Mouse (Mus musculus) liver, adult 2 months (tissue): ENCODE measurements around the gene Atp8b2. TPM values are rescaled to one million over a fixed set of nuclear protein-coding genes. Genes with fewer than 3 reads are reported as not detected.

ENCODE experiments used
- DNase-seq: peaks from one replicate; pipeline ENCODE4 v3.0.0-alpha.2; 2011; ENCODE audit warnings: low read depth, low spot score; ENCODE audit errors: extremely low read depth
- H3K27ac ChIP-seq: fragments of 200-500 bp; replicated peaks from 2 replicates; pipeline ENCODE4 v1.5.1; 2012; ENCODE audit warnings: low read depth, mild to moderate bottlenecking, control low read depth, inconsistent platforms, low read length; ENCODE audit not compliant: insufficient read depth
- H3K27me3 ChIP-seq: fragments of 200-500 bp; 2 replicates; pipeline ENCODE4 v1.6.1; 2012; ENCODE audit warnings: mild to moderate bottlenecking, moderate library complexity, low read length, inconsistent platforms; ENCODE audit not compliant: control insufficient read depth, insufficient read depth
- H3K36me3 ChIP-seq: fragments of 200-500 bp; 2 replicates; pipeline ENCODE4 v1.6.1; 2012; ENCODE audit warnings: low read length, inconsistent platforms; ENCODE audit not compliant: control insufficient read depth, insufficient read depth
- H3K4me1 ChIP-seq: fragments of 200-500 bp; 2 replicates; pipeline ENCODE4 v1.6.1; 2011; ENCODE audit warnings: low read length; ENCODE audit not compliant: control insufficient read depth, insufficient read depth
- H3K4me3 ChIP-seq: fragments of 200-500 bp; 2 replicates; pipeline ENCODE4 v1.5.1; 2011; ENCODE audit warnings: low read depth, mild to moderate bottlenecking, control low read depth, low read length, moderate library complexity; ENCODE audit not compliant: insufficient read depth
- H3K79me2 ChIP-seq: fragments of 200-500 bp; 2 replicates; pipeline ENCODE4 v1.6.1; 2012; ENCODE audit warnings: inconsistent platforms, mild to moderate bottlenecking, low read length, moderate library complexity; ENCODE audit not compliant: control insufficient read depth, insufficient read depth
- H3K9ac ChIP-seq: fragments of 200-500 bp; 2 replicates; pipeline ENCODE4 v1.6.1; 2012; ENCODE audit warnings: low read depth, mild to moderate bottlenecking, control low read depth, inconsistent platforms, low read length
- CTCF ChIP-seq: fragments of 200-500 bp; IDR thresholded peaks from 2 replicates; pipeline ENCODE4 v1.5.1; 2011; ENCODE audit warnings: low read depth, low read length, control low read depth
- POLR2A ChIP-seq: fragments of 200-500 bp; IDR thresholded peaks from 2 replicates; pipeline ENCODE4 v1.6.1; 2011; ENCODE audit warnings: low read length, control low read depth; ENCODE audit not compliant: insufficient read depth; ENCODE audit errors: extremely low read depth
- WGBS: fragments of 180-500 bp; shearing (Covaris S2); methylation state at CpG from one replicate; pipeline ENCODE4 v1.1.7; 2018; 5-methylcytosine and 5-hydroxymethylcytosine counted together
- polyA plus RNA-seq: library from polyadenylated mRNA; depleted of rRNA; stranded (reverse); fragments of >200 nt; gene quantifications from 2 replicates; pipeline ENCODE4 v1.2.3, GENCODE M21; 2012; rRNA removed
- total RNA-seq: library from RNA; depleted of rRNA; stranded (reverse); fragments of >200 nt; gene quantifications from 2 replicates; pipeline ENCODE4 v1.2.3, GENCODE M21; 2014; rRNA removed

Gene Atp8b2
- 2.3 and 2.6 TPM in 2 replicates for total RNA-seq
- polyA plus RNA-seq: 2.2 and 4.0 TPM in 2 replicates

DNA sequence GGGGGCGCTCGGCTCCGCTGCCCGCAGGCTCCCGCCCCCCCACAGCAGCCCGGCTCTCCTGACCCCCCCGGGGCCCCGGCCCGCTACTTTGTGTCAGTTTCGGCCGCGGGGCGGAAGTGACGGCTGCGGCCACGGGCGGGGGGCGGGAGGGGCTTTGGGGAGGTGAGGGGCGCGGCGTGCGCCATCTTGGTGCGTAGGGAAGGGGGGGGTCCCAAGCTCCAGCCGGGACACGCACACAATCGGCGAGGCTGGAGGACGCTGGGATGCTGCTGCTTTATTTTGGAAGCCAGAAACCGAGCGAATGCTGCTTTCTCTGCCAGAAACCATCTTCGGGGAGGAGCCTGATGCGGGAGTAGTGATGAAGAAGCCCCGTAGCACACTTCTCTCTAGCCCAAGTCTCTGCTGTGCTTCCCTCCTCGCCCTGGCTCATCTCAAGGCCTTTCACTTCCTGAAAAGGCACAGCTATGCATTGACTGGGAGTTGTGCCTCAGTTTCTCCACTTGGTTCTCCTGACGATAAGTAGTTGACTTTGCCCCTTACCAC is at the start of gene Atp8b2:
TSS of gene Atp8b2 (minus strand) at position 288 of the 543 bp plus-strand sequence.
- TF ChIP-seq POLR2A: no peak
- no peak for TF ChIP-seq CTCF
- DNase-seq: peak; percentile 4
- Histone ChIP-seq H3K27me3 (peaks cover 5% of the 10 kb centered on the region; the same call in 1 of the 2 replicates), H3K79me2 (no peaks in the 10 kb centered on the region), H3K9ac (peak within 1 kb of the TSS; percentile 65), H3K36me3 (no peaks in the 10 kb centered on the region), H3K4me1 (no peaks in the 10 kb centered on the region; the same call in 1 of the 2 replicates), H3K4me3 (peak within 1 kb of the TSS; percentile 79), H3K27ac (peak within 1 kb of the TSS; percentile 34)
- 3% methylated on average over 17 of the region's 35 CpGs for WGBS

DNA sequence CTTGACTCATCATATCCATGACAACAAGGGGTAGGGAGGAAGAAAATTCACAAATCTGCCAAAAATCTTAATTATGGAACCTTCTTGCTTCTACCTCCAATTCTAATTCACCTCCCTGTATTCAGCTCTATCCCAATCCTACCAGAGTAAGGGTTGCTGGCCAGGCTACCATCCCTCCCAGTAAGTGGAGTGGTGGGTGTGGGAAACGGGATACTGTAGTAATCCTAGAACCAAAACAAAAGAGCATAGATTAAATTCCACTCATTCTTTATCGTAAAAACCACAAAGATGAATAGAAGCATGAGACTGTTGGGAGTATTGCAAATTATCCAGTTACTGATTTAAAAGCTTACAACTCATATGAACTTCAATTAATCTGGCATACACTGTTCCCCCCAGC is 47.0 kb upstream of the Atp8b2 start:
- no peak overlapping the region for H3K4me3 ChIP-seq
- TF ChIP-seq CTCF (no peak), POLR2A (no peak)
- H3K9ac ChIP-seq: no peak overlapping the region
- 87% methylated on average over 2 of the region's 2 CpGs for WGBS
- H3K4me1 ChIP-seq: no peaks in the 10 kb centered on the region
- H3K27ac ChIP-seq: no peak overlapping the region
- no peaks in the 10 kb centered on the region for H3K79me2 ChIP-seq
- H3K27me3 ChIP-seq: no peaks in the 10 kb centered on the region
- peaks cover 86% of the 10 kb centered on the region for H3K36me3 ChIP-seq
- no peak for DNase-seq

DNA sequence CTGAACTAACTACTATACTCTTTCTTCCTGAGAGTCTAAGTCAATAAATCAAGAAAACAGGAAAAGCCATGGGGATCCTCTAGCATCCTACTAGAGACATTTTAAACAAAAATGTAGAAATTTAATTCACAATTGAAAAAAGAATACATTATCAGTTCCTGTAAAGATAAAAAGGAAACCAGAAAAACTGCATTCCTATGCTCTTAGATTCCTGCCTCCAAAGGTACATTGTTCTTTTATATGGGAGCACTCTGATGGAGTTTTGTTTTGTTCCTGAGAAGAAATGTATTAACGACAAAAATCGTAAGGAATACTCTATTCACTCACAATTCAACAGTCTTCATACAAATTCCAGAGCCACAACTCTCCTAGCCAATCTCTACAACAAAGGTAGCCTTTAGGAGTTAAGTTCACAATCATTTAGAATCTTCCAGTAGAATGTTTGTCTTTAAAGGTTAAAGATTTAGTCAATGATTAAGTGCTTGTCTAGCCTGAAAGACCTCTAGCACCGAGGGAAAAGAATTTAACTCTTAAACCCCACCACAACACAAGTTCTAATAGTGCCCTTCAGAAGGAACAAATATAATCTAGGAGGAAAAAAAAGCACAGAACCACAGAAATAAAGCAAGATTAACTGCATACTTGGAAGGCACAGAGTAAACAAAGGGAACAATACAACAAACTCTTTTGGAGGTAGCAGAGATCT is 40.9 kb upstream of the Atp8b2 start:
- peaks cover 56% of the 10 kb centered on the region for H3K36me3 ChIP-seq

DNA sequence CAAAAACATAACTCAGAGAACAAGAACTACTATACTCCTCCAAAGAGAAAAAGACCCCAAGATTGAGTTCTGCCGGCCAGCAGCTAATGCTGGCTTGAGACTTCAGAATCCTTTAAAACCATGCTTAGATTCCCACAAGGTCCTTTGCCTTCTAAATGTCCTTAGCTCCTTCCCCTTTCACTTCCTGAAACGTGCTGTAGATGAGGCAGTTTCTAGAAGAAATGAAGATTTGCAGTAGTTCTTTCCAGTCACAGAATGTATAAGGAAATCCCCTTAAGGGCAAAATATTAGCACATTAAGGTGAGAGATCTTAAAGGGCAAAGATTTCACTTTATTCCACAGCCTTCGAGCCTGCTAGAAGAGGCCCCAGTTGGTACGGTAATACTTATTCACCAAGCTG is 36.5 kb upstream of the Atp8b2 start:
- Histone ChIP-seq H3K27me3 (no peaks in the 10 kb centered on the region), H3K36me3 (peaks cover 29% of the 10 kb centered on the region), H3K4me1 (peaks cover 8% of the 10 kb centered on the region), H3K9ac (no peak overlapping the region), H3K27ac (peak overlapping the region; percentile 93; the same call in 1 of the 2 replicates), H3K4me3 (no peak overlapping the region), H3K79me2 (no peaks in the 10 kb centered on the region)
- TF ChIP-seq CTCF (no peak), POLR2A (no peak)
- peak; percentile 29 for DNase-seq
- 85% methylated on average over 4 of the region's 4 CpGs for WGBS

More for the DNA sequence above, 40.9 kb upstream of the Atp8b2 start:
- Histone ChIP-seq H3K4me1 (peaks cover 7% of the 10 kb centered on the region), H3K79me2 (no peaks in the 10 kb centered on the region), H3K9ac (no peak overlapping the region), H3K4me3 (no peak overlapping the region), H3K27ac (no peak overlapping the region), H3K27me3 (no peaks in the 10 kb centered on the region)
- WGBS: 11% methylated on average over 3 of the region's 3 CpGs
- no peak for TF ChIP-seq POLR2A
- TF ChIP-seq CTCF: no peak
- DNase-seq: peak; percentile 46

DNA sequence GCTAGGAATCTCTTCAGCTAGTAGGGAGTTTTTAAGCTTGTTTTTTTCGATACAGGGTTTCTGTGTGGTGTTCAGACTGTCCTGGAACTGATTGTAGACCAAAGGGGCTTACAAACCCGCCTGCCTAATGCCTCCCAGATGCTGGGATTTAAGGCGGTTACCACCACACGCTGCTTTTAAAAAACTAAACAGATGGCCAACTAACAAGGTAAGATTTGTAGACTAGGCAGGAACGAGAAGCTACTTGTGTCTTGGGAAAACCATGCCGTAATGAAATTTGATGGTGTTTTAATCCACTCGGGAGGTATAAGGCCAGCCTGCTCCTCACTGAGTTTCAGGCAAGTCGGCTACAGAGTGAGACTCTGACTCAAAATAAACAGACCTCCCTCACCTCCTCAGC is 35.8 kb upstream of the Atp8b2 start:
- no peaks in the 10 kb centered on the region for H3K27me3 ChIP-seq
- WGBS: 15% methylated on average over 8 of the region's 8 CpGs
- TF ChIP-seq POLR2A (no peak), CTCF (no peak)
- H3K4me1 ChIP-seq: peaks cover 6% of the 10 kb centered on the region
- peak overlapping the region; percentile 93 for H3K27ac ChIP-seq
- no peaks in the 10 kb centered on the region for H3K79me2 ChIP-seq
- H3K9ac ChIP-seq: peak overlapping the region; percentile 89
- H3K4me3 ChIP-seq: peak overlapping the region; percentile 74
- DNase-seq: no peak
- peaks cover 32% of the 10 kb centered on the region for H3K36me3 ChIP-seq

DNA sequence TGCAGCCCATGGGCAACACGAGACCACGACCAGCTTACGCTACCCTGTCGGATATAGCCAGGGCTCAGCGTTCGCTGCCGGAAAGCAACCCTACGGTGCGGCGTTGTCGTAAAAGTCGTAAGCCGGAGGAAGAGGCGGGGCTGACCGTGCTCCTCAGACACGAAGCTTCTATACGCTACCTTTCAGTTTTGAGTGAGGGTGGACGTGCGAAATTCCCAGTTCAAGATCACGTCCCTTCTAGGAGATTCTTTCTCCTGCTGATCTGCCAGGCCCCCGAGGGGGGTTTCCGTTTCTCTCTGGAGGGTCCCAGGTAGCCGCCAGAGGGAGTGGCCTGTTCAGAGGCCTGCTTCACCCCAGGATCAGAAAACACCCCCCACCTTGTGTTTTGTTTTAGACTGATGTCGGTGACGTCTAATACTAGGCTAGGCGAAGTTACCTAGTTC is 35.3 kb upstream of the Atp8b2 start, which contains the start of gene Hax1:
TSS of gene Hax1 (minus strand) at position 169 of the 443 bp plus-strand sequence.
- Histone ChIP-seq H3K4me1 (peaks cover 6% of the 10 kb centered on the region), H3K4me3 (peak within 1 kb of the TSS; percentile 74), H3K9ac (peak within 1 kb of the TSS; percentile 89), H3K36me3 (peaks cover 34% of the 10 kb centered on the region), H3K27ac (peak within 1 kb of the TSS; percentile 93), H3K27me3 (no peaks in the 10 kb centered on the region), H3K79me2 (no peaks in the 10 kb centered on the region)
- peak; percentile 93 for DNase-seq
- WGBS: under 1% methylated on average over 26 of the region's 26 CpGs
- TF ChIP-seq POLR2A (peak; percentile 62; the same call in 1 of the 2 replicates), CTCF (0 out of 2 replicates have a peak, but pooled peaks have one; percentile 6)
